Mouse (Mus musculus) liver, embryonic 13.5 days (tissue): Measurements from ENCODE around the gene Rdx. TPM values are rescaled to one million over a fixed set of nuclear protein-coding genes. Genes with fewer than 3 reads are reported as not detected.

ENCODE experiments used
- ATAC-seq: fragments of 200-750 bp; cut with Nextera tagmentation; 2 replicates; pipeline ENCODE4 v1.8.0; 2017; ENCODE audit warnings: low read depth, mild to moderate bottlenecking, moderate number of reproducible peaks, moderate library complexity
- DNase-seq: peaks from one replicate; pipeline ENCODE4 v3.0.0; 2022
- H3K27ac ChIP-seq: fragments of 300-500 bp; sonication (generic); 2 replicates; pipeline ENCODE4 v1.5.1; 2015; ENCODE audit warnings: moderate library complexity, mild to moderate bottlenecking, inconsistent platforms
- H3K27me3 ChIP-seq: fragments of 300-500 bp; sonication (generic); 2 replicates; pipeline ENCODE4 v1.6.1; 2015; ENCODE audit warnings: mild to moderate bottlenecking, inconsistent platforms
- H3K36me3 ChIP-seq: fragments of 300-500 bp; sonication (generic); 2 replicates; pipeline ENCODE4 v1.6.1; 2015; ENCODE audit warnings: mild to moderate bottlenecking, inconsistent platforms
- H3K4me1 ChIP-seq: fragments of 300-500 bp; sonication (generic); replicated peaks from 2 replicates; pipeline ENCODE4 v1.6.1; 2015; ENCODE audit warnings: inconsistent platforms
- H3K4me2 ChIP-seq: fragments of 300-500 bp; sonication (generic); 2 replicates; pipeline ENCODE4 v1.6.1; 2015; ENCODE audit warnings: inconsistent platforms, mild to moderate bottlenecking, moderate library complexity
- H3K4me3 ChIP-seq: fragments of 300-500 bp; sonication (generic); replicated peaks from 2 replicates; pipeline ENCODE4 v1.5.1; 2015; ENCODE audit warnings: mild to moderate bottlenecking, inconsistent platforms
- H3K9ac ChIP-seq: fragments of 300-500 bp; sonication (generic); 2 replicates; pipeline ENCODE4 v1.6.1; 2015; ENCODE audit warnings: mild to moderate bottlenecking, inconsistent platforms
- H3K9me3 ChIP-seq: fragments of 300-500 bp; sonication (generic); replicated peaks from 2 replicates; pipeline ENCODE4 v1.6.1; 2016; ENCODE audit warnings: inconsistent platforms
- WGBS: fragments of 180-500 bp; shearing (Covaris S2); methylation state at CpG from one replicate; pipeline ENCODE4 v1.1.7; 2015; ENCODE audit not compliant: insufficient replicate concordance; 5-methylcytosine and 5-hydroxymethylcytosine counted together
- polyA plus RNA-seq: library from polyadenylated mRNA; unstranded; fragments of >200 nt; fragmentation: Nextera tagmentation; extraction: Ambion mirVana; gene quantifications from 2 replicates; pipeline ENCODE4 v1.2.1, GENCODE M21; 2015

Rdx gene
- polyA plus RNA-seq, 1 experiment from 2014 or later = 74.7 TPM

GRCm38 (mm10) chr9:52094471-52094980 lies 47.6 kb downstream of the Rdx start:
- Histone ChIP-seq H3K9me3 (no peaks in the 10 kb centered on the region), H3K4me3 (no peak overlapping the region), H3K27ac (no peak overlapping the region), H3K36me3 (peaks cover 4% of the 10 kb centered on the region; the same call in 1 of the 2 replicates), H3K4me1 (peaks cover 24% of the 10 kb centered on the region), H3K27me3 (no peaks in the 10 kb centered on the region), H3K4me2 (no peak overlapping the region), H3K9ac (no peak overlapping the region)
- WGBS = 74% methylated on average over 10 of the region's 10 CpGs
- no peak for ATAC-seq
- no peak for DNase-seq

- Histone ChIP-seq H3K27me3 (no peaks in the 10 kb centered on the region), H3K9ac (no peak overlapping the region), H3K4me3 (no peak overlapping the region), H3K27ac (no peak overlapping the region), H3K4me2 (no peak overlapping the region), H3K4me1 (peaks cover 24% of the 10 kb centered on the region), H3K36me3 (no peaks in the 10 kb centered on the region), H3K9me3 (no peaks in the 10 kb centered on the region)
- ATAC-seq (no peak), DNase-seq (no peak)
- WGBS = 29% methylated on average over 3 of the region's 3 CpGs
Observed at GRCm38 (mm10) chr9:52095666-52096065, 48.7 kb downstream of the Rdx start.

GRCm38 (mm10) chr9:52097386-52097785 lies 50.4 kb downstream of the Rdx start:
- H3K4me2 ChIP-seq = no peak overlapping the region
- no peak overlapping the region for H3K27ac ChIP-seq
- no peaks in the 10 kb centered on the region for H3K27me3 ChIP-seq
- H3K36me3 ChIP-seq = no peaks in the 10 kb centered on the region
- H3K4me1 ChIP-seq = peaks cover 21% of the 10 kb centered on the region
- DNase-seq (no peak), ATAC-seq (no peak)
- H3K9ac ChIP-seq = no peak overlapping the region
- no peaks in the 10 kb centered on the region for H3K9me3 ChIP-seq
- WGBS = 44% methylated on average over 1 of the region's 1 CpGs
- H3K4me3 ChIP-seq = no peak overlapping the region

- DNase-seq (peak; percentile 55), ATAC-seq (peak; percentile 21; the same call in 1 of the 2 replicates)
- H3K27me3 ChIP-seq = no peaks in the 10 kb centered on the region
- WGBS = under 1% methylated on average over 7 of the region's 7 CpGs
- peaks cover 21% of the 10 kb centered on the region for H3K4me1 ChIP-seq
- no peak overlapping the region for H3K4me2 ChIP-seq
- no peak overlapping the region for H3K4me3 ChIP-seq
- no peaks in the 10 kb centered on the region for H3K9me3 ChIP-seq
- H3K9ac ChIP-seq = no peak overlapping the region
- H3K27ac ChIP-seq = no peak overlapping the region
- no peaks in the 10 kb centered on the region for H3K36me3 ChIP-seq
Observed at GRCm38 (mm10) chr9:52098600-52098999, 51.6 kb downstream of the Rdx start.

- ATAC-seq = no peak
- H3K9ac ChIP-seq = no peak overlapping the region
Observed at GRCm38 (mm10) chr9:52100426-52100825, 53.5 kb downstream of the Rdx start.

GRCm38 (mm10) chr9:52102060-52102844 lies 55.3 kb downstream of the Rdx start:
- ATAC-seq = no peak
- DNase-seq = no peak

More at GRCm38 (mm10) chr9:52100426-52100825, 53.5 kb downstream of the Rdx start:
- Histone ChIP-seq H3K4me1 (peaks cover 31% of the 10 kb centered on the region), H3K4me2 (no peak overlapping the region), H3K27ac (no peak overlapping the region), H3K36me3 (no peaks in the 10 kb centered on the region), H3K27me3 (no peaks in the 10 kb centered on the region), H3K9me3 (no peaks in the 10 kb centered on the region), H3K4me3 (no peak overlapping the region)
- no peak for DNase-seq
- 81% methylated on average over 14 of the region's 14 CpGs for WGBS

GRCm38 (mm10) chr9:52103448-52104224 lies 56.7 kb downstream of the Rdx start:
- Histone ChIP-seq H3K9me3 (no peaks in the 10 kb centered on the region), H3K27ac (peak overlapping the region; percentile 67; the same call in 1 of the 2 replicates)
- 43% methylated on average over 9 of the region's 9 CpGs for WGBS

More at GRCm38 (mm10) chr9:52102060-52102844, 55.3 kb downstream of the Rdx start:
- Histone ChIP-seq H3K4me2 (no peak overlapping the region), H3K4me3 (no peak overlapping the region), H3K27ac (no peak overlapping the region), H3K9ac (no peak overlapping the region), H3K27me3 (no peaks in the 10 kb centered on the region), H3K4me1 (peaks cover 31% of the 10 kb centered on the region), H3K9me3 (no peaks in the 10 kb centered on the region), H3K36me3 (no peaks in the 10 kb centered on the region)
- WGBS = 70% methylated on average over 13 of the region's 13 CpGs

GRCm38 (mm10) chr9:52104225-52104615 lies 57.2 kb downstream of the Rdx start:
- H3K36me3 ChIP-seq = no peaks in the 10 kb centered on the region
- H3K9me3 ChIP-seq = no peaks in the 10 kb centered on the region
- DNase-seq (no peak), ATAC-seq (peak; percentile 17; the same call in 1 of the 2 replicates)
- 69% methylated on average over 8 of the region's 8 CpGs for WGBS
- H3K9ac ChIP-seq = no peak overlapping the region; the same call in 1 of the 2 replicates
- no peak overlapping the region for H3K4me2 ChIP-seq
- H3K27ac ChIP-seq = peak overlapping the region; percentile 67
- H3K4me1 ChIP-seq = peaks cover 31% of the 10 kb centered on the region
- H3K27me3 ChIP-seq = no peaks in the 10 kb centered on the region
- no peak overlapping the region for H3K4me3 ChIP-seq

More at GRCm38 (mm10) chr9:52103448-52104224, 56.7 kb downstream of the Rdx start:
- no peaks in the 10 kb centered on the region for H3K27me3 ChIP-seq
- H3K4me2 ChIP-seq = no peak overlapping the region
- no peaks in the 10 kb centered on the region for H3K36me3 ChIP-seq
- H3K4me3 ChIP-seq = no peak overlapping the region
- peak; percentile 88 for ATAC-seq
- H3K4me1 ChIP-seq = peaks cover 31% of the 10 kb centered on the region
- DNase-seq = peak; percentile 20
- H3K9ac ChIP-seq = no peak overlapping the region; the same call in 1 of the 2 replicates

- Histone ChIP-seq H3K4me1 (peaks cover 32% of the 10 kb centered on the region), H3K4me2 (no peak overlapping the region), H3K4me3 (no peak overlapping the region), H3K9me3 (no peaks in the 10 kb centered on the region), H3K27me3 (no peaks in the 10 kb centered on the region), H3K9ac (no peak overlapping the region), H3K27ac (no peak overlapping the region), H3K36me3 (no peaks in the 10 kb centered on the region)
- 80% methylated on average over 6 of the region's 6 CpGs for WGBS
- DNase-seq (no peak), ATAC-seq (no peak)
Observed at GRCm38 (mm10) chr9:52105423-52105822, 58.5 kb downstream of the Rdx start.

- H3K27ac ChIP-seq = no peak overlapping the region
- no peaks in the 10 kb centered on the region for H3K27me3 ChIP-seq
- no peaks in the 10 kb centered on the region for H3K9me3 ChIP-seq
- ATAC-seq (no peak), DNase-seq (no peak)
- H3K4me2 ChIP-seq = no peak overlapping the region
- H3K36me3 ChIP-seq = no peaks in the 10 kb centered on the region
- H3K4me3 ChIP-seq = no peak overlapping the region
- peaks cover 39% of the 10 kb centered on the region for H3K4me1 ChIP-seq
- WGBS = 68% methylated on average over 3 of the region's 3 CpGs
- H3K9ac ChIP-seq = no peak overlapping the region
Observed at GRCm38 (mm10) chr9:52107161-52107560, 60.2 kb downstream of the Rdx start.

GRCm38 (mm10) chr9:52110738-52111137 lies 63.8 kb downstream of the Rdx start:
- Histone ChIP-seq H3K4me3 (no peak overlapping the region), H3K36me3 (0 out of 2 replicates have a peak, but pooled peaks cover 1% of the 10 kb centered on the region), H3K9ac (no peak overlapping the region), H3K27me3 (no peaks in the 10 kb centered on the region), H3K27ac (no peak overlapping the region), H3K4me2 (no peak overlapping the region), H3K4me1 (peaks cover 8% of the 10 kb centered on the region), H3K9me3 (no peaks in the 10 kb centered on the region)
- DNase-seq (no peak), ATAC-seq (no peak)
- WGBS = 31% methylated on average over 3 of the region's 3 CpGs
